Mouse (Mus musculus) gastrocnemius, adult 2 months (tissue): ENCODE measurements around the gene Mut. TPM values are rescaled to one million over a fixed set of nuclear protein-coding genes. Genes with fewer than 3 reads are reported as not detected.

Experiments
- DNase-seq: peaks from one replicate; pipeline ENCODE4 v3.0.0; 2022
- H3K27ac ChIP-seq: fragments of 200-600 bp; 2 replicates; pipeline ENCODE4 v1.8.1; 2022; ENCODE audit warnings: mild to moderate bottlenecking
- H3K4me3 ChIP-seq: fragments of 200-600 bp; 2 replicates; pipeline ENCODE4 v1.8.1; 2022; ENCODE audit warnings: mild to moderate bottlenecking, moderate library complexity
- CTCF ChIP-seq: fragments of 200-600 bp; IDR thresholded peaks from 2 replicates; pipeline ENCODE4 v1.8.1; 2022; ENCODE audit warnings: antibody characterized with exemption, mild to moderate bottlenecking, moderate library complexity
- intact Hi-C: fragments of 180-260 bp; cut with DNase I; formaldehyde crosslinking; loops from one replicate; pipeline ENCODE4 v1.15.1; 2025
- total RNA-seq, 2 experiments: library from RNA; stranded (reverse); gene quantifications; 2 replicates each; pipeline ENCODE4 v1.2.3; 2021

Mut gene
- total RNA-seq, 2 experiments from 2014 or later, result 76.2 to 97.0 TPM

DNA sequence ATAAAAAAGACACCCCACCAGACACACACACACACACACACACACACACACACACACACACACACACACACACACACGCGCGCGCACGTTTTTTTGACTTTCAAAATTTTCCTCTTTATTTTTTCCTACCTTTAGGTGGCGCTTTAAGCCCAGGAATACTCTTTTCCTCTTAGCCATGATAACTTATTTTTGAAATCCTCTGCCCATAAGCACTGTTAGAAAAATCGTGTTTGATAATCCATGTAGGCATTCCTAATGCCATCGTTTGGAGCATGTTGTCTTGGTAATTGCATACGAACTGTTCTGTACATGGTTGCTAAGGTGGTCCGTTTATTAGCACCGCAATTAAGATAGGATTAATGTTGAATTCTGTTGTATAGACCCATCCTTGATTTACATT lies 43.4 kb downstream of the Mut start:
- peak; percentile 29 for TF ChIP-seq CTCF

DNA sequence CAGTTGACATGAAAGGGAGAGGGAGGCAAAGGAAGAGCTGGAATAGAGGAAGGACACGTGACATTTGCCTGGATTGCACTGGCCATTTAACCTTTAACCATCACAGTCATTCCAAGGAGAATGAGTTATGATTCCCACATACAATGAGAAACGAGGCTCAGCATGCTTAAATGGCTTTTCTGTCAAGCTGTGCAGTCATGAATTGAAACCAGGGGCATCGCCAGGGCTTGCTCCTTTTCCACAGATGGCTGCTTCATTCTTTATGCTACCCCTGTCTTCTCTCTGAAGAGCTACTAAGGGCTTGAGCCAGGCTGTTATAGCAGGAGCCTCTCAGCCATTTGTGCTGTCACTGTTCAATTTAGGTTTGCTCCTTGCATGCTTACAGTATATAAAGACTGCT lies 57.6 kb downstream of the Mut start:
- Histone ChIP-seq H3K27ac (no peak overlapping the region), H3K4me3 (no peak overlapping the region)
- intact Hi-C loops, result no loop called here
- TF ChIP-seq CTCF, result no peak
- DNase-seq, result no peak

More for the DNA sequence above, 43.4 kb downstream of the Mut start:
- Histone ChIP-seq H3K4me3 (no peak overlapping the region), H3K27ac (no peak overlapping the region)
- intact Hi-C loops, result loop anchor here (10.0 kb wide), 1 partner anchor 1627 kb away; no protein-coding TSS in a partner anchor
- DNase-seq, result no peak

Other genes starting within 250 kb of the Mut start
- not detected for gene Esp1, start 207.6 kb upstream of the Mut start, total RNA-seq
- not detected for gene Crisp2, start 127.7 kb upstream of the Mut start, total RNA-seq
- not detected for gene Rhag, start 123.6 kb upstream of the Mut start, total RNA-seq
- gene 9130008F23Rik, start 54.1 kb upstream of the Mut start, total RNA-seq, result under 1 TPM; 0.17 to 0.20 TPM
- gene Glyatl3, start 20.3 kb upstream of the Mut start, total RNA-seq, result not detected
- gene Cenpq, start 362 bp downstream of the Mut start, total RNA-seq, result 1 to 10 TPM; 3.8 to 4.4 TPM